Mouse (Mus musculus) layer of hippocampus, adult 18-20 months (tissue): ENCODE results near the gene Best3. TPM values are rescaled to one million over a fixed set of nuclear protein-coding genes. Genes with fewer than 3 reads are reported as not detected.
A peak's percentile ranks its signal among the peaks of the same experiment; 100 is the strongest.

Experiments used
- DNase-seq, 2 experiments: peaks; one replicate each; pipeline ENCODE4 v3.0.0; 2022; ENCODE audit warnings: low spot score in 2 of 2
- total RNA-seq, 2 experiments: library from RNA; stranded (reverse); gene quantifications; 2 replicates each; pipeline ENCODE4 v1.2.3; 2021

The Best3 gene
- total RNA-seq, 2 experiments from 2014 or later, result 1.6 to 2.0 TPM

- no peak for DNase-seq
Observed at GRCm38 (mm10) chr10:116977858-116978257, 8.3 kb upstream of the Best3 start.

- no peak for DNase-seq
Observed at GRCm38 (mm10) chr10:116978841-116979240, 7.3 kb upstream of the Best3 start.

GRCm38 (mm10) chr10:116980273-116980672, 5.8 kb upstream of the Best3 start:
- no peak for DNase-seq

- DNase-seq, result no peak
Observed at GRCm38 (mm10) chr10:116980888-116981287, 5.2 kb upstream of the Best3 start.

GRCm38 (mm10) chr10:116982526-116982925, 3.6 kb upstream of the Best3 start:
- no peak for DNase-seq

GRCm38 (mm10) chr10:116984836-116985235, 1.3 kb upstream of the Best3 start:
- DNase-seq, result no peak

GRCm38 (mm10) chr10:116993971-116994370, 7.9 kb downstream of the Best3 start:
- DNase-seq, result no peak

GRCm38 (mm10) chr10:116995162-116995561, 9.0 kb downstream of the Best3 start:
- DNase-seq, result no peak

GRCm38 (mm10) chr10:116995584-116996235, 9.6 kb downstream of the Best3 start:
- DNase-seq, result no peak

GRCm38 (mm10) chr10:116996236-116996600, 10.1 kb downstream of the Best3 start:
- DNase-seq, result no peak

GRCm38 (mm10) chr10:116998716-116999455, 12.8 kb downstream of the Best3 start:
- DNase-seq, result no peak

- peak in 1 of 2 experiments; percentile 46 for DNase-seq
Observed at GRCm38 (mm10) chr10:117000975-117001374, 14.9 kb downstream of the Best3 start.

GRCm38 (mm10) chr10:117004695-117005094, 18.6 kb downstream of the Best3 start:
- DNase-seq, result no peak

- no peak for DNase-seq
Observed at GRCm38 (mm10) chr10:117005707-117006464, 19.8 kb downstream of the Best3 start.

- no peak for DNase-seq
Observed at GRCm38 (mm10) chr10:117009691-117010090, 23.6 kb downstream of the Best3 start.

GRCm38 (mm10) chr10:117011047-117011446, 24.9 kb downstream of the Best3 start:
- no peak for DNase-seq

- DNase-seq, result peak in 1 of 2 experiments; percentile 58
Observed at GRCm38 (mm10) chr10:117013689-117014390, 27.7 kb downstream of the Best3 start.

GRCm38 (mm10) chr10:117014565-117014964, 28.5 kb downstream of the Best3 start:
- no peak for DNase-seq

- DNase-seq, result no peak
Observed at GRCm38 (mm10) chr10:117018281-117018840, 32.2 kb downstream of the Best3 start.

- no peak for DNase-seq
Observed at GRCm38 (mm10) chr10:117021020-117021754, 35.1 kb downstream of the Best3 start.
